16 mouse cellular contexts compared by ENCODE assay signal in the genomic region with DNA sequence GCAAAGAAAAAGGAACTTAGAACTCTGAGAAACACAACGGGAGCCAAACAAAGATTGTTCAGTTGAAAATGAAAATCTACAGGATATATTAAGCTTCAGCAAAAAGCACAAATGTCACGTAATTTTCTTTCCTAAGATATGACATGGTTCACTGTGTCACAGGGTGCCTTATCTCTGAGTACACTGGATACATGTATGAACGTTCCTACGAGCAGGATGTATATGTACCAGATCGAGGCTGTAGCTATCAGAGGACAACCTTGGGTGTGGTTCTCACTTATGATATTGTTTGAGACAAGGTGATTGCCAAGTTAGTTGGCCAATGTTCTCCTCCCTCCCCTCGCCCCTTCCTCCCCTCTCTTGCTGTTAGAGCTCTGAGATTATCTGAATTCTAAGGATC.
"Had no signal": no experiment of that assay in that cellular context is flagged by ENCODE, and none has a peak within 500 bp of the region (broad histone marks: within the 10 kb centered on the region; RNA-seq: fewer than 3 reads in every experiment).

No protein-coding gene starts in this region.

- H3K27me3 ChIP-seq: limb, embryonic 15.5 days; megakaryocyte, embryonic 14.5 days; midbrain, embryonic 12.5 days; neural tube, embryonic 13.5 days had no signal

- DNase-seq: kidney, adult 8-10 months; kidney, postnatal 36 days; layer of hippocampus, adult 9-11 months; layer of hippocampus, postnatal 36 days; lung, embryonic 14.5 days; lung, postnatal 10 days; lung, postnatal 4 days; right cerebral cortex, postnatal 14 days; thymus, adult 2 months; thymus, postnatal 25 days had no signal

- H3K9ac ChIP-seq: limb, embryonic 15.5 days; lung, embryonic 14.5 days; midbrain, embryonic 12.5 days; neural tube, embryonic 13.5 days had no signal

- H3K9me3 ChIP-seq: limb, embryonic 15.5 days; megakaryocyte, embryonic 14.5 days; midbrain, embryonic 12.5 days; neural tube, embryonic 13.5 days had no signal

- H3K4me1 ChIP-seq: limb, embryonic 15.5 days had no signal

- H3K27ac ChIP-seq: limb, embryonic 15.5 days; midbrain, embryonic 12.5 days; neural tube, embryonic 13.5 days had no signal

- ATAC-seq: intestine, postnatal 0 days; midbrain, embryonic 16.5 days had no signal

- H3K4me3 ChIP-seq: limb, embryonic 15.5 days; megakaryocyte, embryonic 14.5 days; midbrain, embryonic 12.5 days; neural tube, embryonic 13.5 days had no signal

- H3K36me3 ChIP-seq: limb, embryonic 15.5 days; midbrain, embryonic 12.5 days; neural tube, embryonic 13.5 days had no signal

- H3K4me2 ChIP-seq: limb, embryonic 15.5 days; lung, embryonic 14.5 days; midbrain, embryonic 12.5 days; neural tube, embryonic 13.5 days had no signal
